Mouse (Mus musculus): ENCODE measurements at regions not wholly inside any gene's neighbourhood (a gene's known extent, or its start where the extent isn't known, plus 50 kb on each side); places are given as distances from the start of the nearest gene placed in this dataset.
"Not testable (repeated sequence)": the region's sequence is repeated elsewhere in the genome, so short reads cannot be mapped to it uniquely, and the experiment has no call there.

DNA sequence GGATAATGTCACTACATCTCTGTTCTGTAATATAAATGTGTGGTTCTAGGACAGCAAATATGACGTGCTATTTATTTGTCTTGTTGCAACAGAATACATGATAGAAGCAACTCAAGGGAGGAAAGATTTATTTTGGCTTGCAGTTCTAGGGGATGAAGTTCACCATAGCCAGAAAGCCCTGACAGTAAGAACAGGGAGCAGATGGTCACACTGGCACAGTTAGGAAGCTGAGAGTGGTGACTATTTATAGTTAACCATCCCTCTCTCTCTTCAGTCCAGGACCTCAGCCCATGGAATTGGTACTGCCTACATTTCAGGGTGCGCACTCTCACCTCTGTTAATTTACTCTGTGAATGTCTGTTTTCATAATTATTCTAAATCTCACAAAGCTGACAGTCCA lies 678.5 kb upstream of the Gm19410 start:
- no peaks in the 10 kb centered on the region for H3K27me3 ChIP-seq (ENCODE audit: control insufficient read depth, insufficient read depth, low read length)
- WGBS, result 98% methylated on average over 2 of the region's 2 CpGs
- DNase-seq (ENCODE audit: low spot score) (no peak), ATAC-seq (ENCODE audit: insufficient read depth, low FRiP score, low TSS enrichment) (no peak)
- H3K27ac ChIP-seq (ENCODE audit: low read depth, low read length), result no peak overlapping the region
- H3K9ac ChIP-seq (ENCODE audit: low read length), result no peak overlapping the region
- no peaks in the 10 kb centered on the region for H3K4me1 ChIP-seq (ENCODE audit: control insufficient read depth, insufficient read depth, low read length)
- no peak overlapping the region for H3K4me2 ChIP-seq (ENCODE audit: low read depth)
- no peak overlapping the region for H3K4me3 ChIP-seq (ENCODE audit: low read depth, low read length)
- H3K9me3 ChIP-seq (ENCODE audit: control insufficient read depth, low read length), result no peaks in the 10 kb centered on the region
- H3K36me3 ChIP-seq (ENCODE audit: control insufficient read depth, insufficient read depth, low read length), result no peaks in the 10 kb centered on the region

DNA sequence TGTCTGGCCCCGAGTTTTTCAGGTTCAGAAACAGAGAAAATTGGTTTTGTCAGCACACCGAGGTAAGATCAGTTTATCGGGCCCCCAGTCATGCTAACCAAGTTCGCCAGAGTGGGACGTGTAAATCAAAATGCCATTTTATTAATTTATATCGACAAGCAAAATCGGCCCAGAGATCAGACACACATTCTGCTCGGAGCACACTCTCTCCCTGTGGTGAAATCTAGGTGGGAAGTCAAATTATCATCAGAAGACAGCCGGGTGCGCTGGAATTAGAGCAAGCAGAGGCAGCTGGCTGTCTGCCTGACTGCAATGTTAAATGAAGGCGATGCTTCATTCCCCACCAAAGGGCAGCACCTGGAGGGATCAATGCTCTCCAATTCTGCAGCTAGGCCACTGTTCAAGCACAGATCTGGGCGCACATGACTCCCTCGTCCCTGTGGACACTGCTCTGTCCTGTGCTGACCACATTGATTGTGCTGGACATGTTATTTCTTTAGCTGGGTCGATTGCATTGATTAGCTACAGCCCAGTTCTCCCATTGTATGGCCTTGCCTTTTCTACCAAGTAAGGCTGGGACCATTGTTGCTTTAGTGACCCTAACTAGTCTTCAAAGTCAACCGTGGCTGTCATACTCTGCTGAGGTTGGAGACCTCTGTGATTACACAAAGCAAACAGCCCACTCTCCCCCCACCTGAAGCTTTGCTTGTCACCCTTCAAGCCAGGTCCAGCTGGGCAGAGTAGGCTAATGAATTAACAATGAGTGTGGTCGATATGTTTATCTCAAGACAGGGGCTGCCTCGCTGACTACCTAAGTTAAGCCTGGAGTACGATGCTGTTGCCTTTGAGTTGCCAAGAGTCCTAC lies 677.0 kb upstream of the Gm19410 start:
- no peak overlapping the region for H3K9ac ChIP-seq (ENCODE audit: low read length)
- no peak overlapping the region for H3K4me3 ChIP-seq (ENCODE audit: low read depth, low read length)
- no peak overlapping the region for H3K27ac ChIP-seq (ENCODE audit: low read depth, low read length)
- no peak; the same call in 1 of the 2 replicates for ATAC-seq (ENCODE audit: insufficient read depth, low FRiP score, low TSS enrichment)
- H3K36me3 ChIP-seq (ENCODE audit: control insufficient read depth, insufficient read depth, low read length), result no peaks in the 10 kb centered on the region
- no peaks in the 10 kb centered on the region for H3K4me1 ChIP-seq (ENCODE audit: control insufficient read depth, insufficient read depth, low read length)
- no peaks in the 10 kb centered on the region for H3K27me3 ChIP-seq (ENCODE audit: control insufficient read depth, insufficient read depth, low read length)
- no peak for DNase-seq (ENCODE audit: low spot score)
- no peaks in the 10 kb centered on the region for H3K9me3 ChIP-seq (ENCODE audit: control insufficient read depth, low read length)
- no peak overlapping the region for H3K4me2 ChIP-seq (ENCODE audit: low read depth)
- 74% methylated on average over 18 of the region's 18 CpGs for WGBS

DNA sequence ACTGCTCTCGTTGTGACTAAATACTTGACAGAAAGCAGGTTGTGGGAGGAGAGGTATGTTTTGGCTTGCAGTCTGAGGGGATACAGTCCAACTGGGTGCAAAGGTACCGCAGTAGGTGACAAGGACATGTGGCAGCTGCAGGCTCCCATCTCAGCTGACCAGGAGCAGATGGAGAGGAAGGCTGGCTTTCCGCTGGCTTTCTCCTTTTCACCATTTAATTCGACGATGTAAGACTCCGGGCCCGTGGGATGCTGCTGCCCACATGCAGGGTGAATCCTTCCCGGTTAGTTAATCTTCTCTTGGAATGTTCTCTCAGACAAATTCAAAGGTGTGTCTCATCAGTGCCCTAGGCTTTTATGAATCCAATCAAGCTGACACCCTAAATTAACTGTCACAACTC lies 676.1 kb upstream of the Gm19410 start:
- ATAC-seq (ENCODE audit: insufficient read depth, low FRiP score, low TSS enrichment) (no peak), DNase-seq (ENCODE audit: low spot score) (no peak)
- H3K4me3 ChIP-seq (ENCODE audit: low read depth, low read length), result no peak overlapping the region
- no peak overlapping the region for H3K4me2 ChIP-seq (ENCODE audit: low read depth)
- no peaks in the 10 kb centered on the region for H3K9me3 ChIP-seq (ENCODE audit: control insufficient read depth, low read length)
- H3K27ac ChIP-seq (ENCODE audit: low read depth, low read length), result no peak overlapping the region
- H3K9ac ChIP-seq (ENCODE audit: low read length), result no peak overlapping the region
- WGBS, result 89% methylated on average over 8 of the region's 8 CpGs
- H3K36me3 ChIP-seq (ENCODE audit: control insufficient read depth, insufficient read depth, low read length), result no peaks in the 10 kb centered on the region
- H3K4me1 ChIP-seq (ENCODE audit: control insufficient read depth, insufficient read depth, low read length), result no peaks in the 10 kb centered on the region
- H3K27me3 ChIP-seq (ENCODE audit: control insufficient read depth, insufficient read depth, low read length), result no peaks in the 10 kb centered on the region

DNA sequence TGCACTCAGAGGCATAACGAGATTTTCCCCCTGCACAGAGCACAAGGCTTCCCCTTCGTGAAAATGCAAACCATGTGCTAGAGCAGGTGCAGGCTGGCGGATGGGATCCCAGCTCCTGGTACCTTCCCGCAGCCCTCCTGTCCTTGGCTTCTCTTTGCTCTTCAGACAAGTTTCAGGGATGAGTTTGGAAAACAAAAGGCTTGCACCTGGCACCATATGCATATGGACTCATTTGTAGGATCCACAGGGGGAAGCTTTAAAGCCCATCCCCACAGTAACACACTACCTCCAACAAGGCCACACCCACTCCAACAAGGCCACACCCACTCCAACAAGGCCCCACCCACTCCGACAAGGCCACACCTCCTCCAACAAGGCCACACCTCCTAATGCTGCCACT lies 663.9 kb upstream of the Gm19410 start:
- H3K27ac ChIP-seq (ENCODE audit: low read depth, low read length), result no peak overlapping the region
- no peaks in the 10 kb centered on the region for H3K27me3 ChIP-seq (ENCODE audit: control insufficient read depth, insufficient read depth, low read length)
- DNase-seq (ENCODE audit: low spot score) (no peak), ATAC-seq (ENCODE audit: insufficient read depth, low FRiP score, low TSS enrichment) (no peak)
- 76% methylated on average over 5 of the region's 5 CpGs for WGBS
- no peaks in the 10 kb centered on the region for H3K36me3 ChIP-seq (ENCODE audit: control insufficient read depth, insufficient read depth, low read length)
- H3K4me3 ChIP-seq (ENCODE audit: low read depth, low read length), result no peak overlapping the region
- H3K4me1 ChIP-seq (ENCODE audit: control insufficient read depth, insufficient read depth, low read length), result no peaks in the 10 kb centered on the region
- H3K4me2 ChIP-seq (ENCODE audit: low read depth), result no peak overlapping the region
- H3K9me3 ChIP-seq (ENCODE audit: control insufficient read depth, low read length), result no peaks in the 10 kb centered on the region
- H3K9ac ChIP-seq (ENCODE audit: low read length), result no peak overlapping the region

DNA sequence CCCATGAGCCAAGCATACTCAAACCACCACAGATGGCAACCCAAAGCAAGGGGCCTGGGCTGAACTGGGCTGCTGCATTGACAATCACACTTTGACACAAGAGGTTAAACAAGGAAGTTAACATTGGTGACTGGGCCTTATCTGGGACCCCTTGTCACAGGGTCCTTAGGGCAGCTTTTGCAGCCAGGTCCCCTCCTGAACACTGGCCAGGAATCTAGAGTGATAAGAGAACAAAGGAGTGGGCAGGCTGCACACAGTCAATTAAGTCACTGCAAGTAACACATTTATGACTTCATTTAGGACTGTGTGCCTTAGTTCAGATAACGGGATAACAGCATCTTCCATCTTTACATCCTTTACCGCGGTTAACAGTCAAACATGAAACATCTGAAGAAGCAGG lies 663.5 kb upstream of the Gm19410 start:
- H3K36me3 ChIP-seq (ENCODE audit: control insufficient read depth, insufficient read depth, low read length); H3K4me2 ChIP-seq (ENCODE audit: low read depth); DNase-seq (ENCODE audit: low spot score); H3K4me1 ChIP-seq (ENCODE audit: control insufficient read depth, insufficient read depth, low read length); H3K9me3 ChIP-seq (ENCODE audit: control insufficient read depth, low read length); ATAC-seq (ENCODE audit: insufficient read depth, low FRiP score, low TSS enrichment); H3K9ac ChIP-seq (ENCODE audit: low read length); H3K27me3 ChIP-seq (ENCODE audit: control insufficient read depth, insufficient read depth, low read length); H3K27ac ChIP-seq (ENCODE audit: low read depth, low read length); H3K4me3 ChIP-seq (ENCODE audit: low read depth, low read length): not testable (repeated sequence)
- 84% methylated on average over 3 of the region's 3 CpGs for WGBS

DNA sequence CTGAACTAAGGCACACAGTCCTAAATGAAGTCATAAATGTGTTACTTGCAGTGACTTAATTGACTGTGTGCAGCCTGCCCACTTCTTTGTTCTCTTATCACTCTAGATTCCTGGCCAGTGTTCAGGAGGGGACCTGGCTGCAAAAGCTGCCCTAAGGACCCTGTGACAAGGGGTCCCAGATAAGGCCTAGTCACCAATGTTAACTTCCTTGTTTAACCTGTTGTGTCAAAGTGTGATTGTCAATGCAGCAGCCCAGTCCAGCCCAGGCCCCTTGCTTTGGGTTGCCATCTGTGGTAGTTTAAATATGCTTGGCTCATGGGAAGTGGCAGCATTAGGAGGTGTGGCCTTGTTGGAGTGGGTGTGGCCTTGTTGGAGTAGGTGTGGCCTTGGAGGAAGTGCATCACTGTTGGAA lies 661.1 kb upstream of the Gm19410 start:
- H3K9me3 ChIP-seq (ENCODE audit: control insufficient read depth, low read length); H3K27ac ChIP-seq (ENCODE audit: low read depth, low read length); H3K9ac ChIP-seq (ENCODE audit: low read length); DNase-seq (ENCODE audit: low spot score); H3K36me3 ChIP-seq (ENCODE audit: control insufficient read depth, insufficient read depth, low read length); H3K27me3 ChIP-seq (ENCODE audit: control insufficient read depth, insufficient read depth, low read length); H3K4me2 ChIP-seq (ENCODE audit: low read depth); H3K4me3 ChIP-seq (ENCODE audit: low read depth, low read length); ATAC-seq (ENCODE audit: insufficient read depth, low FRiP score, low TSS enrichment); H3K4me1 ChIP-seq (ENCODE audit: control insufficient read depth, insufficient read depth, low read length): not testable (repeated sequence)

DNA sequence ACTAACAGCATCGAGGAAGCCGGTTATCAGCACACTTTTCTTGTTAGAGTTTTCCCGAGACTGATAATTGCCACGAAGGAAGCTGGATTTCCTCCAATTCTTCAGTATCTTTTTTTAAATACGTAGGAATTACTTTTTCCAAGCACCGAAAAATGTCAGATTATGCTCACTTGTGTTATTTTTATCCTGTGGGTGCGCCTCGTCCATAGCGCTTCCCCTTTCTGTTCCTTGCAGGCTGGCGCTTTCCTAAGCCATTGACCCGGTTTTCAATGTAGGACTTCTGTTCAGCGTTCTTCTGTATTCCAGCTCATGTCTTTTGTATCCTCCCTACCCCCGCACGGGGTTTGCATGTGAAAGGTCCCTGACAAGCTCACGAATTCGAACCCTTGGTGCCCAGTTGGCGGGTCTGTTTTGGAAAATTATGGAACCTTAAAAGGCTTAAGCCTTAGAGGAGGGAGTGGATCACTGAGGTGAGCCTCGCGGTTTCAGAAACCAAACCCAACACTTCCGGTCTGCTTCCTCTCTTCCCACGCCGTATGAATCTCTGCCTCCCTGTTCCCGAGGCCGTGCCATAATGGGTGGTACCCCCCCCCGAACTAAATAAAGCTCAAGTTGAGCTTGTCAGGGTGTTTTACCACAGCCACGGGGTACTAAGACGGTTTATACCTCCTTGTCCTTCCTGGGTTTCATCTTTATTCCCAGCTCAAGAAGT lies 655.9 kb upstream of the Gm19410 start:
- Histone ChIP-seq H3K27ac (ENCODE audit: low read depth, low read length) (no peak overlapping the region), H3K4me3 (ENCODE audit: low read depth, low read length) (no peak overlapping the region), H3K36me3 (ENCODE audit: control insufficient read depth, insufficient read depth, low read length) (no peaks in the 10 kb centered on the region), H3K4me2 (ENCODE audit: low read depth) (no peak overlapping the region), H3K9me3 (ENCODE audit: control insufficient read depth, low read length) (no peaks in the 10 kb centered on the region), H3K9ac (ENCODE audit: low read length) (no peak overlapping the region), H3K4me1 (ENCODE audit: control insufficient read depth, insufficient read depth, low read length) (no peaks in the 10 kb centered on the region), H3K27me3 (ENCODE audit: control insufficient read depth, insufficient read depth, low read length) (no peaks in the 10 kb centered on the region)
- 88% methylated on average over 27 of the region's 27 CpGs for WGBS
- ATAC-seq (ENCODE audit: insufficient read depth, low FRiP score, low TSS enrichment) (no peak), DNase-seq (ENCODE audit: low spot score) (no peak)

DNA sequence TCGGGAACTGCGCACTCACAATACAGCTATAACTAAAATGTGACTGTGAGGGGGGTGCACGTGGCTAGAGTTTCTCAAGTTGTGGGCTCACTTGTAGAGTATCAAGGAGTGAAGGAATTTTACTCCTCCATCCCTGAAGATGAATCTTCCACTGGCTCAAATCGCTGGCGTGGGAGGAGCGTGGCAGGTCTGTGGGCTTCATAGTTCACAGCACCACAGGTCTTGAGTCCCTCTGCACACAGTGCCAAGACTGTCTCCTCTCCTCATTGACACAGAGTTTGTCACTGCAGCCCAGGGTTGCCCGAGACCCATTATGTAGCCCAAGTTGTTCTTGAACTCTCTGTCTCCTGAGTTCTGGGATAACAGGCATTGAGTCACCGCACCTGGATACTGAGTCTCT lies 655.3 kb upstream of the Gm19410 start:
- no peak overlapping the region for H3K4me2 ChIP-seq (ENCODE audit: low read depth)
- H3K4me1 ChIP-seq (ENCODE audit: control insufficient read depth, insufficient read depth, low read length), result no peaks in the 10 kb centered on the region
- 91% methylated on average over 8 of the region's 8 CpGs for WGBS
- no peaks in the 10 kb centered on the region for H3K9me3 ChIP-seq (ENCODE audit: control insufficient read depth, low read length)
- no peak overlapping the region for H3K27ac ChIP-seq (ENCODE audit: low read depth, low read length)
- H3K27me3 ChIP-seq (ENCODE audit: control insufficient read depth, insufficient read depth, low read length), result no peaks in the 10 kb centered on the region
- H3K4me3 ChIP-seq (ENCODE audit: low read depth, low read length), result no peak overlapping the region
- ATAC-seq (ENCODE audit: insufficient read depth, low FRiP score, low TSS enrichment) (no peak), DNase-seq (ENCODE audit: low spot score) (no peak)
- H3K36me3 ChIP-seq (ENCODE audit: control insufficient read depth, insufficient read depth, low read length), result no peaks in the 10 kb centered on the region
- no peak overlapping the region for H3K9ac ChIP-seq (ENCODE audit: low read length)

DNA sequence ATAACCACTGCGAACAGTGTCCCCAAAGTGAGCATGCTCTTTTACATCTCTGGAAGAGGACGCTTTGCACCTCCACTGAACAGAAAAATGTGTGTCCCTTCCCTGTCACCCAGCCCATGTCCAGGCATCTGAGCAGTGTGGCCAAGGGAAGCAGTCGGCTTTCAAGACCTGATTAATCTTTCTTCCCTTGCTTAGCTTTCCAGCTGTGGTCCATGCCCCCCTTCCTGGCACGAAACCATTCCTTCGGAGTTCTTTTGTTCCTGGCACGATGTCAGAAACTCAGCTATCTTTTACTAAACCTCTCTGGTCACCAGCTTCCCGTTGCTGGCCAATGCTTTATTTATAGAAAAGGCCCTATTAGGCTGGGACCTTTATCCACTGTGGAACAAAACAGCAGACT lies 654.5 kb upstream of the Gm19410 start:
- no peak overlapping the region for H3K4me2 ChIP-seq (ENCODE audit: low read depth)
- H3K9me3 ChIP-seq (ENCODE audit: control insufficient read depth, low read length), result no peaks in the 10 kb centered on the region
- H3K36me3 ChIP-seq (ENCODE audit: control insufficient read depth, insufficient read depth, low read length), result no peaks in the 10 kb centered on the region
- H3K27me3 ChIP-seq (ENCODE audit: control insufficient read depth, insufficient read depth, low read length), result no peaks in the 10 kb centered on the region
- 78% methylated on average over 7 of the region's 7 CpGs for WGBS
- H3K4me3 ChIP-seq (ENCODE audit: low read depth, low read length), result no peak overlapping the region
- no peak overlapping the region for H3K27ac ChIP-seq (ENCODE audit: low read depth, low read length)
- ATAC-seq (ENCODE audit: insufficient read depth, low FRiP score, low TSS enrichment) (no peak), DNase-seq (ENCODE audit: low spot score) (no peak)
- H3K4me1 ChIP-seq (ENCODE audit: control insufficient read depth, insufficient read depth, low read length), result no peaks in the 10 kb centered on the region
- no peak overlapping the region for H3K9ac ChIP-seq (ENCODE audit: low read length)

Data from neural tube, embryonic 11.5 days (tissue).